Mouse (Mus musculus) stomach, embryonic 16.5 days (tissue): ENCODE measurements at regions not wholly inside any gene's neighbourhood (a gene's known extent, or its start where the extent isn't known, plus 50 kb on each side); places are given as distances from the start of the nearest gene placed in this dataset.

Source experiments
- ATAC-seq: fragments of 200-750 bp; cut with Nextera tagmentation; 2 replicates; pipeline ENCODE4 v1.8.0; 2017; ENCODE audit warnings: moderate number of reproducible peaks, moderate TSS enrichment; ENCODE audit not compliant: insufficient read depth, low FRiP score
- H3K27ac ChIP-seq: fragments of 300-500 bp; sonication (generic); 2 replicates; pipeline ENCODE4 v1.5.1; 2014; ENCODE audit warnings: low read length
- H3K27me3 ChIP-seq: fragments of 300-500 bp; sonication (generic); 2 replicates; pipeline ENCODE4 v1.6.1; 2014; ENCODE audit warnings: low read length, control low read depth, mixed read lengths; ENCODE audit not compliant: control insufficient read depth, insufficient read depth
- H3K36me3 ChIP-seq: fragments of 300-500 bp; sonication (generic); 2 replicates; pipeline ENCODE4 v1.6.1; 2014; ENCODE audit warnings: low read length; ENCODE audit not compliant: control insufficient read depth, insufficient read depth
- H3K4me1 ChIP-seq: fragments of 300-500 bp; sonication (generic); 2 replicates; pipeline ENCODE4 v1.6.1; 2014; ENCODE audit warnings: low read length, control low read depth, mixed read lengths; ENCODE audit not compliant: control insufficient read depth, insufficient read depth
- H3K4me2 ChIP-seq: fragments of 300-500 bp; sonication (generic); 2 replicates; pipeline ENCODE4 v1.6.1; 2014; ENCODE audit warnings: low read depth, low read length, mixed read lengths
- H3K4me3 ChIP-seq: fragments of 300-500 bp; sonication (generic); replicated peaks from 2 replicates; pipeline ENCODE4 v1.5.1; 2014; ENCODE audit warnings: mild to moderate bottlenecking, low read length
- H3K9ac ChIP-seq: fragments of 300-500 bp; sonication (generic); 2 replicates; pipeline ENCODE4 v1.6.1; 2014; ENCODE audit warnings: low read length
- H3K9me3 ChIP-seq: fragments of 300-500 bp; sonication (generic); replicated peaks from 2 replicates; pipeline ENCODE4 v1.6.1; 2016; ENCODE audit warnings: low read length, control low read depth; ENCODE audit not compliant: control insufficient read depth
- WGBS: fragments of 180-500 bp; shearing (Covaris S2); extraction: QIAGEN DNeasy Blood & Tissue Kit; methylation state at CpG from one replicate; pipeline ENCODE4 v1.1.7; 2014; 5-methylcytosine and 5-hydroxymethylcytosine counted together

GRCm38 (mm10) chr1:122095726-122096125 lies 527.9 kb upstream of the Ddx18 start:
- Histone ChIP-seq H3K27me3 (no peaks in the 10 kb centered on the region), H3K9me3 (no peaks in the 10 kb centered on the region), H3K4me1 (no peaks in the 10 kb centered on the region), H3K36me3 (no peaks in the 10 kb centered on the region), H3K4me2 (no peak overlapping the region), H3K9ac (no peak overlapping the region), H3K4me3 (no peak overlapping the region), H3K27ac (no peak overlapping the region)
- no peak for ATAC-seq
- WGBS, result 72% methylated on average over 2 of the region's 2 CpGs

DNA sequence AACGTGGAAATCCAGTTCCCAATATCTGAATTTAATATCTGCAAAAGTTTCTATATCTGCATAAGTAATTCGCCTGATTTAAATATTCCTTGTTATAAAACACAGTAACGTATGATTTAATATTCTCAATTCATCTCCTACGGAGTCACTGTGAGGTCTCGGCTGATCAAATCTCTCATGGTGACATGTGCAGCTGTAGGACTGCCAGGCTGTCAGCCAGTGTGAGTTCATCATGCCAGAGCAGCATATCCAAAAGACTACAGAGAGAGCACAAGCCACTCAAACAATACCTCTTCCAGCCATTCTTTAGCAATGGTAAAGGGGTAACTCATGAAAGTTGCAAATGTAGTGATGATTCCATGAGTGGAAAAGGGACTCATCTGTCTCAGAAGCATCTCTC lies 514.7 kb upstream of the Ddx18 start:
- Histone ChIP-seq H3K36me3 (no peaks in the 10 kb centered on the region), H3K4me1 (no peaks in the 10 kb centered on the region), H3K4me2 (no peak overlapping the region), H3K9me3 (no peaks in the 10 kb centered on the region), H3K27ac (no peak overlapping the region), H3K4me3 (no peak overlapping the region), H3K27me3 (no peaks in the 10 kb centered on the region), H3K9ac (no peak overlapping the region)
- ATAC-seq, result no peak
- WGBS, result 85% methylated on average over 5 of the region's 5 CpGs

GRCm38 (mm10) chr1:122076085-122076484 lies 508.3 kb upstream of the Ddx18 start:
- Histone ChIP-seq H3K36me3 (no peaks in the 10 kb centered on the region), H3K27ac (no peak overlapping the region), H3K27me3 (no peaks in the 10 kb centered on the region), H3K4me2 (no peak overlapping the region), H3K9me3 (no peaks in the 10 kb centered on the region), H3K4me3 (no peak overlapping the region), H3K4me1 (no peaks in the 10 kb centered on the region), H3K9ac (no peak overlapping the region)
- WGBS, result 72% methylated on average over 5 of the region's 5 CpGs
- ATAC-seq, result no peak

DNA sequence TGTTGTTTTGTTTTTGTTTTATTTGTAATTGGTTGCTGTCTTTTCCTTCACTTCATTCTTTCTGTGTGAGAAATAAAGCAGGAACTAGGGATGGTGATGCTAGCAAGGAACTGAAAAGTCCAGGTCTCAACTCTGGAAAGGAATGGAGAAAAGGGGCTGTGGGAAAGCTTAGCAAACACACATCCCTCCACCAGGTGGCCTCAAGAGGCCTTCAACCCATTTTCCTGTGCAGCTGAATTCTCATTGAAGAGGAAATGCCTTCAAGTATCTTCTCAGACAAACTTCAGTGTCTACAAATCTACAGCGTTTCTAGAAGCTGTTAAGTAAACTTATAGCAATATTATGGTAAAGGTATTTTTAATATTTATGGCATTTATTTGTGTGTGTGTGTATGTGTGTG lies 487.4 kb upstream of the Ddx18 start:
- Histone ChIP-seq H3K9me3 (no peaks in the 10 kb centered on the region), H3K4me3 (no peak overlapping the region), H3K4me1 (no peaks in the 10 kb centered on the region), H3K9ac (no peak overlapping the region), H3K4me2 (no peak overlapping the region), H3K27me3 (no peaks in the 10 kb centered on the region), H3K27ac (no peak overlapping the region), H3K36me3 (no peaks in the 10 kb centered on the region)
- WGBS, result 69% methylated on average over 1 of the region's 1 CpGs
- no peak for ATAC-seq

GRCm38 (mm10) chr1:122048112-122048725 lies 480.4 kb upstream of the Ddx18 start:
- H3K27me3 ChIP-seq, result no peaks in the 10 kb centered on the region
- ATAC-seq, result no peak
- H3K4me2 ChIP-seq, result no peak overlapping the region
- H3K4me1 ChIP-seq, result no peaks in the 10 kb centered on the region
- no peak overlapping the region for H3K4me3 ChIP-seq
- H3K9ac ChIP-seq, result no peak overlapping the region
- H3K9me3 ChIP-seq, result no peaks in the 10 kb centered on the region
- WGBS, result 48% methylated on average over 2 of the region's 2 CpGs
- H3K27ac ChIP-seq, result no peak overlapping the region
- H3K36me3 ChIP-seq, result no peaks in the 10 kb centered on the region

DNA sequence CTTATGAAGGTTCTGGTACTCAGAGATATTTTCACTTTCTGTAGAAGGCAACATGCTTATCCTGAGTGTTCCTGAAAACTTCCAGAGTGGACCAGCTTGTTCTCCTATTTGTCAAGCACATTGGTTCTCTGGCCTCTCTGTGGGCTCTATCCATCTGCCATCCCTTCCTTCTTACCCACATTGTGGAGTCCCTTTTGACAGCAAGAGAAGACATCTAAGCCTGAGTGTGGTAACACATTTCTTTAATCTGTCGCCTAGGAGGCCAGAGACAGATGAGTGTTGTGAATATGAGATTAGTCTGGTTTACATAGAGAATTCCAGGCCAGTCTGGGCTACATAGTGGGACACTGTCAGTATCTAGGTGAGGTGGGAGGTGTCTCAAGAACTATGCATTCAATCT lies 476.1 kb upstream of the Ddx18 start:
- no peaks in the 10 kb centered on the region for H3K9me3 ChIP-seq
- no peak overlapping the region for H3K4me2 ChIP-seq
- 43% methylated on average over 1 of the region's 1 CpGs for WGBS
- no peak for ATAC-seq
- no peaks in the 10 kb centered on the region for H3K27me3 ChIP-seq
- H3K9ac ChIP-seq, result no peak overlapping the region
- no peak overlapping the region for H3K4me3 ChIP-seq
- no peaks in the 10 kb centered on the region for H3K36me3 ChIP-seq
- no peak overlapping the region for H3K27ac ChIP-seq
- H3K4me1 ChIP-seq, result no peaks in the 10 kb centered on the region

DNA sequence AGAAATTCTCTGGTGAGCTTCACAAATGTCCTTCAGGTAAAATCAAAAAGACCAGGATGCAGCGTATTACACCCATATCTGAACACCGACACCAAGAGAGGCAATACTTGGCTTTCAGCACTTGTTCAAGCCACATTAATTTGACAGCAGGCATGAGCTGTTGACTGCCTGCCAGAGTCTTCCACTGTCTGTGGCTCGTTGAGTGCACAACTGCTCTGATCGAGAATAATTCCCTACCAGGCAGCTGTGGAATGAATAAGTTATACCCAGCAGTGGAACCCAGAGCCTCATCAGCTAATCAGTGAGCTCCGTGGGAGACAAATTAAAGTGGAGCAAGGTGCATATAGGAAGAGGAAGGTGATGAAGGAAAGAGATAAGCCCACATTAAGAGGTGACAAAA lies 475.3 kb upstream of the Ddx18 start:
- Histone ChIP-seq H3K27me3 (no peaks in the 10 kb centered on the region), H3K4me1 (no peaks in the 10 kb centered on the region), H3K27ac (no peak overlapping the region), H3K4me2 (no peak overlapping the region), H3K4me3 (no peak overlapping the region), H3K9me3 (no peaks in the 10 kb centered on the region), H3K36me3 (no peaks in the 10 kb centered on the region), H3K9ac (no peak overlapping the region)
- ATAC-seq, result no peak
- WGBS, result 69% methylated on average over 5 of the region's 5 CpGs

DNA sequence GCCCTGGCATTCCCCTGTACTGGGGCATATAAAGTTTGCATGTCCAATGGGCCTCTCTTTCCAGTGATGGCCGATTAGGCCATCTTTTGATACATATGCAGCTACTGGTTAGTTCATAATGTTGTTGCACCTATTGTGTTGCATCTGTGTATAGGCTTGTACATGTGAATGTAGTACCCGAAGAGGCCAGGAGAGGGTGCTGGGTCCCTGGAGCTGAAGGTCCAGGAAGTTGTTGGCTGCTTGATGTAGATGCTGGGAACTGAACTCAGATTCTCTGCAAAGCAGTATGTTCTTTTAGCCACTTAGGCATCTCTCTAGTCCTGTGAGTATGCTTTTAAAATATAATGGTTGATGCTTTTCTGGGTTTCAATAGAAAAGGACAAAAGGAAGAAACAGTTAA lies 440.0 kb upstream of the Ddx18 start:
- H3K36me3 ChIP-seq, result no peaks in the 10 kb centered on the region

DNA sequence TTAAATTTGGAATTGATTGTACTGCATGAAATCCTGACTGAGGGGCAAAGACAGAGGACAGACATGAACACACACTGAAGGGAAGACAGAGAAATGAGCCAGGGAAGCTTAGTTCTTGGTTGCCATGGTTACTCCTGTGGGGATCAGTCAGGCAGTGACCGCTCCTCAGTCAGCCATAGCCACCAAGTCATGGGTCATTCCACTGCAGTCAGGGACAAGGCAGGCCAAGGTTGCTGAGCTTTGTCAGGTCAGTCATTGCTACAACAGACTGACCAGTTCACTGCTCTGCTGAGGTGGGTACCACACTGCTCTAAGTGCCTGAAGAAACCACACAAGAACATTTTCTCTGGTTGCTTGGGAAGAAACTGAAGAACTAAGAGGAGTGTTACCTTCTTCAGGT lies 428.7 kb upstream of the Ddx18 start:
- no peak overlapping the region for H3K4me2 ChIP-seq
- no peak overlapping the region for H3K9ac ChIP-seq
- no peak overlapping the region for H3K27ac ChIP-seq
- H3K4me3 ChIP-seq, result no peak overlapping the region
- ATAC-seq, result no peak
- H3K9me3 ChIP-seq, result no peaks in the 10 kb centered on the region
- no peaks in the 10 kb centered on the region for H3K36me3 ChIP-seq
- H3K27me3 ChIP-seq, result no peaks in the 10 kb centered on the region
- WGBS, result 81% methylated on average over 1 of the region's 1 CpGs
- H3K4me1 ChIP-seq, result no peaks in the 10 kb centered on the region

More for the DNA sequence above, 440.0 kb upstream of the Ddx18 start:
- Histone ChIP-seq H3K4me1 (no peaks in the 10 kb centered on the region), H3K4me3 (no peak overlapping the region), H3K4me2 (no peak overlapping the region), H3K27ac (no peak overlapping the region), H3K9me3 (0 out of 2 replicates have a peak, but pooled peaks cover 2% of the 10 kb centered on the region), H3K27me3 (no peaks in the 10 kb centered on the region), H3K9ac (no peak overlapping the region)
- WGBS, result 79% methylated on average over 2 of the region's 2 CpGs
- ATAC-seq, result no peak

- Histone ChIP-seq H3K4me2 (no peak overlapping the region), H3K9me3 (no peaks in the 10 kb centered on the region), H3K9ac (no peak overlapping the region), H3K36me3 (no peaks in the 10 kb centered on the region), H3K4me3 (no peak overlapping the region), H3K27me3 (no peaks in the 10 kb centered on the region), H3K4me1 (no peaks in the 10 kb centered on the region), H3K27ac (no peak overlapping the region)
- no peak for ATAC-seq
- 61% methylated on average over 2 of the region's 2 CpGs for WGBS
Observed at GRCm38 (mm10) chr1:121990653-121991052, 422.9 kb upstream of the Ddx18 start.
